ENCODE assay signal across 9 mouse cellular contexts in genomic region chr16:91767165-91767701, GRCm38 (mm10). TPM values are rescaled to one million over a fixed set of nuclear protein-coding genes. Genes with fewer than 3 reads are reported as not detected.
DNase-seq lines count a peak whose midpoint lies in the region; ATAC-seq lines count a peak whose summit lies in the region.
"Had no signal": no experiment of that assay in that cellular context is flagged by ENCODE, and none has a peak within 500 bp of the region (broad histone marks: within the 10 kb centered on the region; RNA-seq: fewer than 3 reads in every experiment).

No protein-coding gene starts in this region.

- 68% methylated on average over 11 of the region's 11 CpGs for WGBS in neural tube, embryonic 13.5 days
- 67% methylated on average over 11 of the region's 11 CpGs for WGBS in neural tube, embryonic 15.5 days

- peaks cover 93% of the 10 kb centered on the region for H3K4me1 ChIP-seq in neural tube, embryonic 13.5 days (replicated peaks)
- H3K4me1 ChIP-seq in neural tube, embryonic 15.5 days: peaks cover 84% of the 10 kb centered on the region

- H3K9me3 ChIP-seq in neural tube, embryonic 13.5 days: no peaks in the 10 kb centered on the region
- H3K9me3 ChIP-seq in neural tube, embryonic 15.5 days (replicated peaks): no peaks in the 10 kb centered on the region
- H3K9me3 ChIP-seq: forebrain, embryonic 10.5 days had no signal

- H3K36me3 ChIP-seq in neural tube, embryonic 13.5 days: no peaks in the 10 kb centered on the region
- H3K36me3 ChIP-seq in neural tube, embryonic 15.5 days: no peaks in the 10 kb centered on the region
- H3K36me3 ChIP-seq: forebrain, embryonic 10.5 days had no signal

- H3K4me3 ChIP-seq in neural tube, embryonic 13.5 days: no peak overlapping the region
- no peak overlapping the region for H3K4me3 ChIP-seq in neural tube, embryonic 15.5 days (replicated peaks)
- H3K4me3 ChIP-seq: forebrain, embryonic 10.5 days had no signal

- DNase-seq in cerebellum, postnatal 4 days (ENCODE audit: low spot score in 2 of 2): no peak
- DNase-seq in neural tube, embryonic 10.5 days (ENCODE audit: extremely low spot score, low spot score): no peak
- peak; percentile 50 for DNase-seq in fat pad, adult 2 months (ENCODE audit: extremely low read depth, low read depth, low spot score)
- no peak for DNase-seq in T-cell, adult 2 months (ENCODE audit: low spot score)
- no peak for DNase-seq in frontal cortex, postnatal 14 days (ENCODE audit: low spot score in 2 of 2)

- H3K4me2 ChIP-seq in neural tube, embryonic 13.5 days: no peak overlapping the region
- H3K4me2 ChIP-seq in neural tube, embryonic 15.5 days: no peak overlapping the region

- peak; percentile 72 for ATAC-seq in cerebellum, adult (ENCODE audit: insufficient number of reproducible peaks, low FRiP score, low TSS enrichment)
- no peak for ATAC-seq in neural tube, embryonic 13.5 days (ENCODE audit: low read depth)
- ATAC-seq in neural tube, embryonic 15.5 days (ENCODE audit: low FRiP score): no peak

- no peaks in the 10 kb centered on the region for H3K27me3 ChIP-seq in neural tube, embryonic 13.5 days
- no peaks in the 10 kb centered on the region for H3K27me3 ChIP-seq in neural tube, embryonic 15.5 days (replicated peaks)

- H3K9ac ChIP-seq in neural tube, embryonic 13.5 days: no peak overlapping the region
- no peak overlapping the region for H3K9ac ChIP-seq in neural tube, embryonic 15.5 days (replicated peaks)

- H3K27ac ChIP-seq in neural tube, embryonic 13.5 days (replicated peaks): 0 out of 2 replicates have a peak overlapping the region, but pooled peaks have one; percentile 15
- peak overlapping the region; percentile 18; the same call in 1 of the 2 replicates for H3K27ac ChIP-seq in neural tube, embryonic 15.5 days (replicated peaks)
- H3K27ac ChIP-seq: forebrain, embryonic 10.5 days had no signal

RNA-seq across cellular contexts. Expression of gene Itsn1, which starts 38.2 kb away (rescaled TPM):
- polyA plus RNA-seq in neural tube, embryonic 13.5 days (2015; fragmentation: Nextera tagmentation; extraction: Ambion mirVana): 60.4 and 62.5 TPM in 2 replicates
- polyA plus RNA-seq in neural tube, embryonic 15.5 days (2015; fragmentation: Nextera tagmentation; extraction: Ambion mirVana): 44.5 and 48.6 TPM in 2 replicates

RNA-seq across cellular contexts. Expression of gene Cryzl1, which starts 38.5 kb away (rescaled TPM):
- polyA plus RNA-seq in neural tube, embryonic 13.5 days (2015; fragmentation: Nextera tagmentation; extraction: Ambion mirVana): 91.5 and 93.0 TPM in 2 replicates
- polyA plus RNA-seq in neural tube, embryonic 15.5 days (2015; fragmentation: Nextera tagmentation; extraction: Ambion mirVana): 98.8 and 113 TPM in 2 replicates
